Mouse (Mus musculus): Measurements from ENCODE around the gene Gm3435. TPM values are rescaled to one million over a fixed set of nuclear protein-coding genes. Genes with fewer than 3 reads are reported as not detected.
A peak's percentile ranks its signal among the peaks of the same experiment; 100 is the strongest.

Gm3435 gene
- total and polyA plus RNA-seq, 2 experiments = 0.67 to 7.1 TPM

DNA sequence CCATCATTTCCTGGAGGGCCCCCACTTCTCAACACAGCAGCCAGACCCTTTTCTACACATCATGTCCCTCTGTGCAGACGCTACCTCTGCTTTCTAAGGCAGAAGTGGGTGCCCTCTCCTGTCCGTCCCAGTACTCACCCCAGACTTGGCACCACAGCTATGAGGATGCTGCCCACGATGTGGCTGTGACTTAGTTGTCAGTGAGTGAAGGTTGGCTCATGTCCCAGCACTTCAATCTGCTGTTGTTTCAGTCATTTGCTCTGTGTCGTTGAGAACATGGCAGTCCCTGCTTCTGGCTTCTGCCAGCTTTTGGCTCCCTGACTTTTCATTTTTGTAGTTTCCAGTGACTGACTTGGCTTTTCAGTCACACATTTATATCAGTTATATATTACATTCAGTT lies 45.9 kb downstream of the Gm3435 start:
- Histone ChIP-seq H3K4me3 (ENCODE audit: insufficient read depth, low read depth, low read length) (no peak overlapping the region), H3K27ac (replicated peaks; ENCODE audit: insufficient read depth, low read depth, low read length) (no peak overlapping the region), H3K79me2 (ENCODE audit: control insufficient read depth, insufficient read depth, low read length) (no peaks in the 10 kb centered on the region), H3K4me1 (ENCODE audit: control insufficient read depth, insufficient read depth, low read length) (peaks cover 3% of the 10 kb centered on the region), H3K27me3 (ENCODE audit: control insufficient read depth, insufficient read depth, low read length) (no peaks in the 10 kb centered on the region), H3K9ac (ENCODE audit: low read depth, low read length) (no peak overlapping the region), H3K36me3 (ENCODE audit: control insufficient read depth, insufficient read depth, low read length) (peaks cover 15% of the 10 kb centered on the region)
- no peak for DNase-seq (ENCODE audit: extremely low read depth, low read depth, low spot score)
- 67% methylated on average over 4 of the region's 4 CpGs for WGBS
- no peak for TF ChIP-seq POLR2A (IDR thresholded peaks at IDR 0.05; ENCODE audit: extremely low read depth, insufficient read depth, low read length)
- TF ChIP-seq CTCF (IDR thresholded peaks at IDR 0.05; ENCODE audit: low read depth, low read length) = no peak

DNA sequence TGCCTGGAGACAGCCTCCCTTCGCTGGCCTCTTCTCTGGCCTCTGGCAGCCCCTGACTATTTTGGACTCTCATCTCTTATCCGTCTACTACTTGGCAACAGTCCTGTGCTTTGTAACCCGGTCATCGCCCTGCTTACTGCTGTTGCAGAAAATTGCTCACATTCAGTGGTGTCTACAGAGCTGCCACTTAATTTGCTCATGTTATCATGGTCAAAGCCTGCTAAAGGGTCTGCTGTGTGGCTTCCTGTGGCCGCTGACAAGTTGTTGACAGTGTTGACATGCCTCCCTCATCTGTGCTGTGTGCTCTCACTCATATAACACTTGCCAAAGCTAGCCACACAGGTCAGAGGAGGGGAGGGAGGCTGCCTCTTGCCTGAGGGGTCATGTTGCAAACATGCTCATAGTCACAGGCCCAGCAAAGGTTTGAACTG lies 48.2 kb downstream of the Gm3435 start:
- TF ChIP-seq CTCF (IDR thresholded peaks at IDR 0.05; ENCODE audit: low read depth, low read length) (no peak), POLR2A (IDR thresholded peaks at IDR 0.05; ENCODE audit: extremely low read depth, insufficient read depth, low read length) (no peak)
- no peaks in the 10 kb centered on the region for H3K27me3 ChIP-seq (ENCODE audit: control insufficient read depth, insufficient read depth, low read length)
- peaks cover 27% of the 10 kb centered on the region for H3K36me3 ChIP-seq (ENCODE audit: control insufficient read depth, insufficient read depth, low read length)
- WGBS = 24% methylated on average over 5 of the region's 5 CpGs
- no peak overlapping the region for H3K4me3 ChIP-seq (ENCODE audit: insufficient read depth, low read depth, low read length)
- no peak overlapping the region for H3K27ac ChIP-seq (replicated peaks; ENCODE audit: insufficient read depth, low read depth, low read length)
- H3K4me1 ChIP-seq (ENCODE audit: control insufficient read depth, insufficient read depth, low read length) = peaks cover 3% of the 10 kb centered on the region
- DNase-seq (ENCODE audit: extremely low read depth, low read depth, low spot score) = peak; percentile 89
- no peaks in the 10 kb centered on the region for H3K79me2 ChIP-seq (ENCODE audit: control insufficient read depth, insufficient read depth, low read length)
- H3K9ac ChIP-seq (ENCODE audit: low read depth, low read length) = no peak overlapping the region

DNA sequence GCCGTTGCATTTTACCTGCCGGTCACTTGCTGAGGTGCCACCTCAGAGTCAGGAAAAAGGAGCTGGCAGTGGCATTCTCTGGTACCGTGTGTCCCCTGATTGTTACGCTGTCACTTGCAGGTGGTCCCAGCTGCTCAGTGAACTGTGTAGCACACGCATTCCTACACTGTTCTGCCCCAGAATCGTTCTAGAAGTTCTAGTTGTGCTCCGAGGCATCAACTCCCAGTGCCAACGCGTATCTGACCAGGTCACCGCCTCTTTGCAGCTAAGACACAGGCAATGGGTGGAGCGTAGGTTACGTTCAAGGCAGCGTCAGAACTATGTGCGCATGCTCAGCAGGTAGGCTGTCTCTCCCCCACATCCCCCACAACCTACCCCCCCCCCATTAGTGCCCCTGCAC lies 49.7 kb downstream of the Gm3435 start:
- Histone ChIP-seq H3K4me3 (ENCODE audit: insufficient read depth, low read depth, low read length) (no peak overlapping the region), H3K27ac (replicated peaks; ENCODE audit: insufficient read depth, low read depth, low read length) (no peak overlapping the region), H3K9ac (ENCODE audit: low read depth, low read length) (no peak overlapping the region), H3K27me3 (ENCODE audit: control insufficient read depth, insufficient read depth, low read length) (no peaks in the 10 kb centered on the region), H3K36me3 (ENCODE audit: control insufficient read depth, insufficient read depth, low read length) (peaks cover 27% of the 10 kb centered on the region), H3K4me1 (ENCODE audit: control insufficient read depth, insufficient read depth, low read length) (peaks cover 3% of the 10 kb centered on the region), H3K79me2 (ENCODE audit: control insufficient read depth, insufficient read depth, low read length) (no peaks in the 10 kb centered on the region)
- no peak for TF ChIP-seq POLR2A (IDR thresholded peaks at IDR 0.05; ENCODE audit: extremely low read depth, insufficient read depth, low read length)
- TF ChIP-seq CTCF (IDR thresholded peaks at IDR 0.05; ENCODE audit: low read depth, low read length) = no peak
- WGBS = 94% methylated on average over 14 of the region's 14 CpGs
- DNase-seq (ENCODE audit: extremely low read depth, low read depth, low spot score) = no peak

DNA sequence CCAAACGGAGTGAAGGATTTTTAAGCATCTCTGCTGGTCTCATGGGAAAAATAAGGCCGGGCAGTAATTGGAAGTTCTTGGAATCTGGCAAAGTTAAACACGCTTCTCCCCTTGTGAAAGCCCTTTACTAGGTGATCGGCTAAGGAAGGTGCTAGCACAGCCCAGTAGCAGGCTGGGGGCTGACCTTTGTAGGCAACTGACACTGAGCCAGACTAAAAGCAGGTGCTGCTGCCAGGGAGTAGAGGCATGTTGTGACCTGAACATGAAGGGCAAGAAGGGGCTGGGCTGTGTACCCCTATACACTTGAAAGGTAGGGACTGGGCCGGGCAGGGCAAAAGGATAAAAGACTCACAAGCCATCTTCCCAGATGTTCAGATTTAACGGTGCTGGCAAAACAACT lies 50.4 kb downstream of the Gm3435 start:
- no peak for TF ChIP-seq POLR2A (IDR thresholded peaks at IDR 0.05; ENCODE audit: extremely low read depth, insufficient read depth, low read length)
- no peak for TF ChIP-seq CTCF (IDR thresholded peaks at IDR 0.05; ENCODE audit: low read depth, low read length)
- Histone ChIP-seq H3K27me3 (ENCODE audit: control insufficient read depth, insufficient read depth, low read length) (no peaks in the 10 kb centered on the region), H3K27ac (replicated peaks; ENCODE audit: insufficient read depth, low read depth, low read length) (no peak overlapping the region), H3K4me3 (ENCODE audit: insufficient read depth, low read depth, low read length) (no peak overlapping the region), H3K79me2 (ENCODE audit: control insufficient read depth, insufficient read depth, low read length) (no peaks in the 10 kb centered on the region), H3K36me3 (ENCODE audit: control insufficient read depth, insufficient read depth, low read length) (peaks cover 25% of the 10 kb centered on the region), H3K9ac (ENCODE audit: low read depth, low read length) (no peak overlapping the region), H3K4me1 (ENCODE audit: control insufficient read depth, insufficient read depth, low read length) (peaks cover 3% of the 10 kb centered on the region)
- DNase-seq (ENCODE audit: extremely low read depth, low read depth, low spot score) = no peak
- WGBS = 92% methylated on average over 6 of the region's 6 CpGs

DNA sequence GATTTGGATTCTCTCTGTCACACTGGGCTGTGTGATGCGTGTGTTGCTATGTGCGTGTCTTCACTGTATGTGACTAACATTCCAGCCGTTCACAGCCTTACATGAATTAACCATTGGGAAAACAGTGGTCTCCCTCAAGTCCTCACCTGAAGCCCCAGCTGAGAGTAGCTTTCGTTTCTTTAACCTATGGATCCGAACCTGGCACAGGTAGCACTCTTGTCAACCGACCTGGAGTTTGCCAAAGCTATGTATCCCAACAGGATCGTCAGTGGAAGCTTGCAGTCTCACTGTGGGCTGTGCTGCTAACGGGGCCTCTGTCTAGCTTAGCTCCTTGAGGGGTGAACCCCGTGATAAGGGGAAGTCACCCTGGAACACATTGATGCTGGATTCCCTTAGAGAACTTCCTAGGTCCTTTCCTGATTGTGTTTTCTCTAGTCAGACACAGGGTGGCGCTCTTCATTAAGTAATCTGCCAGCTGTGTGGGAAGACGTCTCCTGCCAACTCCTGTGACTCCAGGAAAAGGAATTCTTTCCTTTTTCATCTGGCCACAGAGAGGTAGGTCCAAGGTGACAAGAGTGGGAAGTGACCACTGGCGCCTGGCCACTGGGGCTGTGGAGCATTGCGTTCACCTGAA lies 55.5 kb downstream of the Gm3435 start:
- WGBS = 42% methylated on average over 13 of the region's 13 CpGs
- H3K27ac ChIP-seq (replicated peaks; ENCODE audit: insufficient read depth, low read depth, low read length) = no peak overlapping the region
- H3K4me1 ChIP-seq (ENCODE audit: control insufficient read depth, insufficient read depth, low read length) = peaks cover 12% of the 10 kb centered on the region
- TF ChIP-seq POLR2A (IDR thresholded peaks at IDR 0.05; ENCODE audit: extremely low read depth, insufficient read depth, low read length) = no peak
- TF ChIP-seq CTCF (IDR thresholded peaks at IDR 0.05; ENCODE audit: low read depth, low read length) = peak; percentile 47
- H3K36me3 ChIP-seq (ENCODE audit: control insufficient read depth, insufficient read depth, low read length) = peaks cover 14% of the 10 kb centered on the region
- no peak overlapping the region for H3K4me3 ChIP-seq (ENCODE audit: insufficient read depth, low read depth, low read length)
- H3K9ac ChIP-seq (ENCODE audit: low read depth, low read length) = no peak overlapping the region
- DNase-seq (ENCODE audit: extremely low read depth, low read depth, low spot score) = peak; percentile 59
- H3K79me2 ChIP-seq (ENCODE audit: control insufficient read depth, insufficient read depth, low read length) = no peaks in the 10 kb centered on the region
- H3K27me3 ChIP-seq (ENCODE audit: control insufficient read depth, insufficient read depth, low read length) = no peaks in the 10 kb centered on the region

DNA sequence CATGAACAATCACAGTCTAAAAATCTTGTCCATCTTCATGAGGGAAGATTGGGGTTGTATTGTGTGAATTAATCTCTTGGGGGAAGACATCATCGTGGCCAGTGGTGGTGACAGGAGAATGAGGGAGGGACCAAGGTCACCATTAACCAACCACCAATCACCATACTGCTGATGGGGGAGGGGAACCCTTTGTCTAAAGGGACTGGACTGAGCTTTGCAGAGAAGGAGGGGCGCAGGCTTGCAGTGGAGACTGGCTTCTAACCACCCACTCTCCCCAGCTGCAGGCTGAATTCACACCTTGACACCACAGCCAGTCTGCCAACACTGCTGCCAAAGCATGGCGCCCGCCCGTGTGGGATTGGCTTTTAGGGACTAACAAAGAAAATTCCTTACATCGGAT lies 56.1 kb downstream of the Gm3435 start:
- TF ChIP-seq POLR2A (IDR thresholded peaks at IDR 0.05; ENCODE audit: extremely low read depth, insufficient read depth, low read length) (no peak), CTCF (IDR thresholded peaks at IDR 0.05; ENCODE audit: low read depth, low read length) (no peak)
- Histone ChIP-seq H3K27ac (replicated peaks; ENCODE audit: insufficient read depth, low read depth, low read length) (no peak overlapping the region), H3K4me1 (ENCODE audit: control insufficient read depth, insufficient read depth, low read length) (peaks cover 12% of the 10 kb centered on the region), H3K9ac (ENCODE audit: low read depth, low read length) (no peak overlapping the region), H3K4me3 (ENCODE audit: insufficient read depth, low read depth, low read length) (no peak overlapping the region), H3K27me3 (ENCODE audit: control insufficient read depth, insufficient read depth, low read length) (no peaks in the 10 kb centered on the region), H3K36me3 (ENCODE audit: control insufficient read depth, insufficient read depth, low read length) (peaks cover 13% of the 10 kb centered on the region), H3K79me2 (ENCODE audit: control insufficient read depth, insufficient read depth, low read length) (no peaks in the 10 kb centered on the region)
- 72% methylated on average over 6 of the region's 6 CpGs for WGBS
- no peak for DNase-seq (ENCODE audit: extremely low read depth, low read depth, low spot score)
